Mouse (Mus musculus) thymus, adult 2 months (tissue): ENCODE data around the gene Pla2g2e.

Source experiments
- CTCF ChIP-seq: fragments of 200-500 bp; IDR thresholded peaks from 2 replicates; pipeline ENCODE4 v1.5.1; 2012; ENCODE audit warnings: mild to moderate bottlenecking, control low read depth, low read length, moderate library complexity, borderline replicate concordance; ENCODE audit not compliant: control insufficient read depth, poor library complexity, insufficient read depth; ENCODE audit errors: extremely low read depth
- POLR2A ChIP-seq: fragments of 200-500 bp; IDR thresholded peaks from 2 replicates; pipeline ENCODE4 v1.6.1; 2012; ENCODE audit warnings: mild to moderate bottlenecking, low read length, control low read depth, moderate library complexity; ENCODE audit not compliant: control insufficient read depth, poor library complexity, insufficient read depth; ENCODE audit errors: extremely low read depth

DNA sequence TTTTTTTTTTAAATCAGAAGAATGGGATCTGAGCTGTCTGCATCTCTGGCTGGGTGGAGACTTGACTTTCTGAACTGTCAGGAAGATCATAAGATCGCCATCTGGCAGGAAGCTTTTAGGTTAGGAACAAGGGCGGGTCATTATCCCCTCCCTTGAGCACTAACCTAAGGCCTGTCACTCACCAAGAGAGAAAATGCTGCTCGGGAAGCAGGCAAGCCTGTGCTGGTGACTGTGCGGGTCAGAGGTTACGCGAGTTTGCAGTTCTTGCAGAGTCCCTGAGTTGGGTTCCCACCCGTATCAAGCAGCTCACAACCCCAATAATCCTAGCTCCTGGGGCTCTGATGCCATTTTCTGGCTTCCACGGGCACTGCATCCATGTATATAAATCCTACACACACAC is 9.1 kb upstream of the Pla2g2e start:
- TF ChIP-seq POLR2A (no peak), CTCF (no peak)
